Mouse (Mus musculus): ENCODE measurements around the gene Wnt10a. TPM values are rescaled to one million over a fixed set of nuclear protein-coding genes. Genes with fewer than 3 reads are reported as not detected.
"Not testable (repeated sequence)": the region's sequence is repeated elsewhere in the genome, so short reads cannot be mapped to it uniquely, and the experiment has no call there.

Gene Wnt10a
- polyA plus RNA-seq, 1 experiment from 2014 or later = not detected

DNA sequence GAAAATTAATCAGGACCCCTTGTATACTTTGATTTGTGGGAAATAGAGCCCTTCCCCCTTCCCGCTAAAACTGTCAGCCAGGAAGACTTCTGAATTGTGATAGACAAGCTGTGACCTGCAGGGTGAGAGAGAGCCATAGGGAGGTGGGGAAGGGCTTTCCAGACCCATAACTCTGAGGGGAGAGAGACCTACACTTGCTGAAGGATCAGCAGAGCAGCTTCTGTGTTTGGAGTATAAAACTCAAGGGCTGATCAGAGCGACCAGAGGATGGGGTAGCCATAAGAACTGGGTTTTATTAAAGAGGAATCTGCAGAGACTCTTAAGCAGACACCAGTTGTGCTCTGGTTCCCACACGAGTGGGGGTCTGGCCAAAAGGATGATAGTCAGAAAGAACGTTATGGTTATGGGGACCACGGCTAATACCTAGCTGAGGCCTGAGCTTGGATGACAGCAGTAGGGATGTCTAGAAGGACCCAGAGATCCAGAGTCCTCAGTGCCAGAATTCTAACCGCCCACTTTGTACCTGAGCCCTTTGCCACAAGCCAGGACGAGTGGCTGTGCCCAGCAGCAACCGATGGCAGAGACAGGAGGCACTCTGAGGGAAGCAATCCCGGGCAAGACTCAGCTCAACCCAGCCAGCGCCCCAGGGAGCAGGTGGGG, 13.0 kb downstream of the Wnt10a start:
- 5% methylated on average over 10 of the region's 10 CpGs for WGBS (ENCODE audit: insufficient replicate concordance)
- Histone ChIP-seq H3K9ac (no peak overlapping the region), H3K4me1 (replicated peaks) (peaks cover 26% of the 10 kb centered on the region), H3K4me3 (replicated peaks) (no peak overlapping the region), H3K36me3 (replicated peaks) (no peaks in the 10 kb centered on the region), H3K4me2 (no peak overlapping the region), H3K9me3 (replicated peaks) (no peaks in the 10 kb centered on the region), H3K27me3 (peaks cover 100% of the 10 kb centered on the region), H3K27ac (replicated peaks) (no peak overlapping the region)
- ATAC-seq (ENCODE audit: insufficient read depth) = no peak

DNA sequence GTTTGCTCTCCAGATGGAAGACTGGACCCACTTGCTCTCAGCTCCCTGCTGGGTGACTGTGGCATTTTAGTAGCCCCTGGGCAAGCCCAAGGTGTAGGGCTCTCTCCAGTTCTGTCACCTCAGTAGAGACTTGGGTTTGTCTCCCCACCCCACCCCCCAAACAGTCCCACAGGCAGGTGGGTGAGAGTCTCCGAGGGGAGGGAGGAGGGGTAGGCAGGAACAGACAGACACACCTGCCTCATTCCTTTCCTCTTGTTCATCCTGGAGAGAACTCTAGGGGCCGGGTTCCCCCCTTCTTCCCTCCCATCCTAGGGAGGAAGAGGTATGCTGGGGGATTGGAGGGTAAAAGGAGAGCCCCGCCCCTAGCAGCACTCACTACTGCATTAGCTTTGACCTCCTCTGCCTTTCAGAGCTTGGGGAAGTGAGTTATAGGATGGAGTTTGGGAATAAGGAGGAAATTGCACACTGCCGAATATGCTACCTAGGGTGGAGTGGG, 14.1 kb downstream of the Wnt10a start:
- 11% methylated on average over 4 of the region's 4 CpGs for WGBS (ENCODE audit: insufficient replicate concordance)
- ATAC-seq (ENCODE audit: insufficient read depth) = no peak
- Histone ChIP-seq H3K4me1 (replicated peaks) (peaks cover 25% of the 10 kb centered on the region), H3K27ac (replicated peaks) (no peak overlapping the region), H3K9ac (no peak overlapping the region), H3K9me3 (replicated peaks) (no peaks in the 10 kb centered on the region), H3K27me3 (peaks cover 100% of the 10 kb centered on the region), H3K36me3 (replicated peaks) (no peaks in the 10 kb centered on the region), H3K4me2 (no peak overlapping the region), H3K4me3 (replicated peaks) (no peak overlapping the region)

DNA sequence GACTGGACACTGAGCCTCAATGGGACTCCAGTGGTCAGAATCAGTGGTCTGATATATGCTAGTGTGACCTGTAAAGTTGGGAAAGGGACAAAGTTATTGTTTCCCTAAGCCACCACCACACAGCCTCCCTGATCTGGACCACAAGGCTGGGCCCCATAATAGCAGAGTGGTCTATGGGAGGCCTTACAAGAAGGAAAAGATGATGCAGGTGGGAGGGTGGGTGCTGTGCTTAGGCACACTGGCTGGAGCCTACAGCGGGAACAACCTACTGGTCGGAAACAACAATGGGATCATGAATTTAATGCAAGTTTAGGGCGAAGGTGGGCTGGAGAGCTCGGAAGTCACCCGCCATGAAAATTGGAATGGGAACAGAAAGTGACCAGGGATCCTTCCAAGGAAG, 14.5 kb downstream of the Wnt10a start:
- 6% methylated on average over 5 of the region's 5 CpGs for WGBS (ENCODE audit: insufficient replicate concordance)
- Histone ChIP-seq H3K9ac (no peak overlapping the region), H3K4me3 (replicated peaks) (no peak overlapping the region), H3K9me3 (replicated peaks) (no peaks in the 10 kb centered on the region), H3K27ac (replicated peaks) (no peak overlapping the region), H3K4me2 (no peak overlapping the region), H3K27me3 (peaks cover 98% of the 10 kb centered on the region), H3K36me3 (replicated peaks) (no peaks in the 10 kb centered on the region), H3K4me1 (replicated peaks) (peaks cover 21% of the 10 kb centered on the region)
- no peak for ATAC-seq (ENCODE audit: insufficient read depth)

DNA sequence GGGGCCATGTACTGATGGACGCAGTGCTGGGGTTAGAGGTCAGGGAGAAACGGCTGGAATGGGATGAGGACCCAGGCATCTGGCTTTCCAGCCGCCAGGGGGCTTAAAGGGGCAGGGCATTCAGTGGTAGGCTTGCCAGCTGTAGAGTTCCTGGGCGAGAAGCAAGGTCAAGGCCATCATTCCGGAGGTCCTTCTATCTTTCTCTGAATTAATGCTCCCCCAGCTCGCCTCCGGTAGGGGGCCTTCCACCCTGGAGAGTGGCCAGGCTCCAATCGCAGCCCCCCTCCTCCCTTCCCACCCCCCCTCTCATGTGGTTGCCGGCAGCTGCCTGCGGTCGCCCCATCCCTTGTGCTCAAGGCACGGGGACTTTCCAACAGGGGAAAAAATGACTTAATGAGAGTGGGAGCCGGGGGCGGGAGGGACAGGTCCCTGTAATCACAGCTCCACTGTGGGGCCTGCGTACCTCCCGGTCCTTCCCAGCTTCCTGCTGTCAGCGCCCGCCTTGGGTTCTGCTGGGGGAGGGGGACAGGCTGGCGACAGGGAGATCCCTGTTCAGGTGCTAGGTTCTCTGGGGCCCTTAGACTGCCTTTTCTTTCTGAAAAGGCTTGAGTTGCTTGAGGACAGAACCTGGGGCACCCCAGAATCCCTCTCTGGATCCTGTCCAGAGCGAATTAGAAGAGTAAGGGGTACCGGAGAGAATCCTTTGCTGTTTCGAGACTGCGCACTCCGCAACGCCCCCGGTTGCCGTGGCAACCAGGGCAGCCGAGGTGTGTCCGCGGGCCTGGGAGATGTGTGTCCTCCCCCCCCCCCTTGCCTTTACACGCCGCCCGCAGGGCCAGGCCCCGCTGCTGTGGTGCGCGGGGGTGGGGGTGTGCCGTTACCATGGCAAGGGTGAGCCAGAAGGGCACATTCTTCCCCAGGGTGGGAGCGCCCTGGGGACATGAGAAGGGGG, 15.3 kb downstream of the Wnt10a start:
- H3K4me3 ChIP-seq (replicated peaks) = no peak overlapping the region
- H3K27me3 ChIP-seq = peaks cover 98% of the 10 kb centered on the region
- H3K9ac ChIP-seq = no peak overlapping the region

DNA sequence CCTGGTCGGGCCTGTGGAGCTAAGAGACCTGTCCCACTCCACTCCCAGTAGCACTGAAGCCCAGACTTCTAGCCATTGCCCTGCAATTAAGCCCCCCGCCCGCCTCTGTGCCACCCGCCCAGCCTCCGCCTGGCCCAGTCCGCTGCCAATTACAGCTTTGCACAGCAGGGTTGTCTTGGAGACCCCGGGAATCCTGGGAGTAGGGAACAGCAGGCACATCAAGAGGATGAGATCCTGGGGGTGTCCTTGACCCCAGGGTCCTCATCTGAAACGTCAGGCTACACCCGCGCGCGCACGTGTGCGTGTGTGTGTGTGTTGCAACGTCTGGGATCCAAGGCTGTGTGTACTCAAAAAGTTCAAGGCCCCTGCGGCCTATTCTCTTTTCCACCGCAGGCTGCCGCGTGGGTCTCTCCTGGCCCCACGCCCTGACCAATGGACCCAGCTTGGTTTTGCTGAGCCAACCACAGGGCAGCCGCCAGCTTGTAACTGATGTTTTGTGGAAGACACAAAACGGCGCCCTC, 16.3 kb downstream of the Wnt10a start:
- H3K4me2 ChIP-seq = no peak overlapping the region
- no peak overlapping the region for H3K27ac ChIP-seq (replicated peaks)
- no peak overlapping the region for H3K9ac ChIP-seq
- 6% methylated on average over 23 of the region's 23 CpGs for WGBS (ENCODE audit: insufficient replicate concordance)
- H3K36me3 ChIP-seq (replicated peaks) = no peaks in the 10 kb centered on the region
- H3K27me3 ChIP-seq = peaks cover 92% of the 10 kb centered on the region
- ATAC-seq (ENCODE audit: insufficient read depth) = no peak
- peaks cover 20% of the 10 kb centered on the region for H3K4me1 ChIP-seq (replicated peaks)
- no peaks in the 10 kb centered on the region for H3K9me3 ChIP-seq (replicated peaks)
- H3K4me3 ChIP-seq (replicated peaks) = no peak overlapping the region

More for the DNA sequence above, 15.3 kb downstream of the Wnt10a start:
- WGBS (ENCODE audit: insufficient replicate concordance) = 2% methylated on average over 37 of the region's 38 CpGs
- H3K4me2 ChIP-seq = no peak overlapping the region
- H3K36me3 ChIP-seq (replicated peaks) = no peaks in the 10 kb centered on the region
- H3K27ac ChIP-seq (replicated peaks) = no peak overlapping the region
- peaks cover 20% of the 10 kb centered on the region for H3K4me1 ChIP-seq (replicated peaks)
- ATAC-seq (ENCODE audit: insufficient read depth) = no peak
- H3K9me3 ChIP-seq (replicated peaks) = no peaks in the 10 kb centered on the region

DNA sequence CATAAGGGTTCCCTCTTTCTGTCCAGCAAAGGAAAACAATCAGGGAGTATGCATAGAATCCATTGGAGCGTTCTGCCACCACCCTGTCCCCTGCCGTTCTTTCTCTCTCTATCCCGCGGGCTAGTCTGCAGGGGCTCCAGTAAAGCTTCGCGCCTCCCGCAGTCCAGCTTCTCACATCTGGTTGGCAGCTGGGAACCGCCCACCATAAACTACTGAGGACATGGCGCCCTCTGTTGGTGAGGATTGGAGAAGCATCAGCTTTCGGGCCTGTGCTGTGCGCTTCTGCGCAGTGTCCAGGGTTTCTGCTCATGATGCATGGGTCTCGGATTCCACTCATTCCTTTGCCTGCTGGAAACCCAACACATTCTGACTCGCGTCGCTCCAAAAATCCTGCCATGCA, 16.8 kb downstream of the Wnt10a start:
- Histone ChIP-seq H3K4me3 (replicated peaks) (no peak overlapping the region), H3K9ac (no peak overlapping the region), H3K27me3 (peaks cover 88% of the 10 kb centered on the region), H3K9me3 (replicated peaks) (no peaks in the 10 kb centered on the region), H3K36me3 (replicated peaks) (no peaks in the 10 kb centered on the region), H3K4me1 (replicated peaks) (peaks cover 16% of the 10 kb centered on the region), H3K4me2 (no peak overlapping the region), H3K27ac (replicated peaks) (no peak overlapping the region)
- WGBS (ENCODE audit: insufficient replicate concordance) = 1% methylated on average over 16 of the region's 16 CpGs
- ATAC-seq (ENCODE audit: insufficient read depth) = no peak

DNA sequence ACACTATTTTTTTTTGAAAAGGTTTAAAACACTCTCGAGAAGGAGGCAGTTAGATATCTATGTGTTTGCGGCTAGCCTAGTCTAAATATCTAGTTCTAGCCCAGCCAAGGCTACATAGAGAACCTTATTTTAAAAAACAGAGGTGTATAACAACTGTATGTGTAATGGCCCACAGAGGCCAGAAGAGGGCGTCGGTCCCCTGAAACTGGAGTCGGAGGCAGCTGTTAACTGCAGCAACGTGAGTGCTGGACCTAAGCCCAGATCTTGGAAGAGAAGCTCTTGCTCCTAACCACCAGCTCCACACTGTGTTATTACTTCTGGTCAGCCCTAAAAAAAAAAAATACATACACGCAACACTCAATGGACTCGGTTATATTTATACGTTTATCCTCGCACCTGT, 17.7 kb downstream of the Wnt10a start:
- H3K4me1 ChIP-seq (replicated peaks) = peaks cover 11% of the 10 kb centered on the region; the same call in 1 of the 2 replicates
- H3K9ac ChIP-seq = no peak overlapping the region
- 47% methylated on average over 10 of the region's 10 CpGs for WGBS (ENCODE audit: insufficient replicate concordance)
- no peak overlapping the region for H3K4me2 ChIP-seq
- no peak overlapping the region for H3K4me3 ChIP-seq (replicated peaks)
- no peak for ATAC-seq (ENCODE audit: insufficient read depth)
- H3K27ac ChIP-seq (replicated peaks) = no peak overlapping the region
- H3K36me3 ChIP-seq (replicated peaks) = no peaks in the 10 kb centered on the region
- peaks cover 78% of the 10 kb centered on the region for H3K27me3 ChIP-seq
- no peaks in the 10 kb centered on the region for H3K9me3 ChIP-seq (replicated peaks)

DNA sequence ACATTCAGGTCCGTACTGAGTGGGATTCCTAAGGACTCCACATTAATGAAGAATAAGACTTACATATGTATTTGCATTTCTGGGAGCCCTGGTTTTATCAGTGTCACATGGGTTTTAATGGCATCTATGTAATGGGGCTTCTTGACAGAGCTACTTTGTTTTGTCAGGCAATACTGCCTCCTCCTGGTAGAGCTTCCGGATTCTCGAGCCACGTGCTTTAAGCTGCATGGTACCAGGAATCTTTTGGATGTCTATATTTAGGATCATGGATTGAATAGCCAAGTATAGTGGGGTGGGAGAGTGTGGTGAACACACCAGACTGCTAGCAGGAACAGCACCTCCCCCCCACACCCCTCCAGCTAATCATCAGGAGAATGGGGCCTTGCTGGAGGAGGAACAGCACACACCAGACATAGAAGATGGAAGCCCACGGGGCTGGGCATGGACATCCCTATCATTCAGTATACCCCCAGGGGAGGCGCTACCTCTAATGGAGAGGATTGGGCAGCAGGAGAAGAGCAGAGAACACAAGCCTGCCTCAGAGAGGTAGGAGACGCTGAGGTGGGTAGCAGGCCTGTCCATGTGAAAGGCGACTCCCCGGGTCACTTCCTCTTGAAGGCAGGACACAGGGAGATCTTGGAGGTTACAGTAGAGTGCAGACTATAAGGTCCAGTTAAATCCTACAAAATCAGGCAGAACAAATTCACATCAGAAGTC, 23.8 kb downstream of the Wnt10a start:
- H3K27ac ChIP-seq (replicated peaks) = no peak overlapping the region
- 0 out of 2 replicates have a peak, but pooled peaks cover 6% of the 10 kb centered on the region for H3K4me1 ChIP-seq (replicated peaks)
- H3K4me3 ChIP-seq (replicated peaks) = no peak overlapping the region
- ATAC-seq (ENCODE audit: insufficient read depth) = no peak
- no peak overlapping the region for H3K9ac ChIP-seq
- H3K36me3 ChIP-seq (replicated peaks) = no peaks in the 10 kb centered on the region
- H3K27me3 ChIP-seq = peaks cover 17% of the 10 kb centered on the region
- WGBS (ENCODE audit: insufficient replicate concordance) = 63% methylated on average over 9 of the region's 9 CpGs
- H3K9me3 ChIP-seq (replicated peaks) = no peaks in the 10 kb centered on the region
- H3K4me2 ChIP-seq = no peak overlapping the region

DNA sequence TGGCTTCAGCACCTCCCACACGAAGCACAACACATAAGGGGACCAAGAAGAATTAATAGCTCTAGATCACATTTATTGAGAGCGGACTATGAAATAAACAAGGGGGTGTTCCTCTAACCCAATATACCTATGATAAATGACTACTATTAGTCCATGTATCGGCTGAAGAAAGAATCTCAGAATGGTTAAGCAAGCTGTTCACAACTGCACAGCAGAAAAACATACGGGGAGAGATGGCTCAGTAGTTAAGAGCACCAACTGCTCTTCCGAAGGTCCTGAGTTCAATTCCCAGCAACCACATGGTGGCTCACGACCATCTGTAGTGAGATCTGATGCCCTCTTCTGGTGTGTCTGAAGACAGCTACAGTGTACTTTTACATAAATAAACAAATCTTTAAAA, 24.6 kb downstream of the Wnt10a start:
- not testable (repeated sequence) for H3K4me1 ChIP-seq (replicated peaks); H3K9me3 ChIP-seq (replicated peaks); H3K4me2 ChIP-seq; H3K27ac ChIP-seq (replicated peaks); H3K4me3 ChIP-seq (replicated peaks); ATAC-seq (ENCODE audit: insufficient read depth); H3K36me3 ChIP-seq (replicated peaks); H3K9ac ChIP-seq
- H3K27me3 ChIP-seq = peaks cover 11% of the 10 kb centered on the region; the same call in 1 of the 2 replicates
- 73% methylated on average over 6 of the region's 6 CpGs for WGBS (ENCODE audit: insufficient replicate concordance)

DNA sequence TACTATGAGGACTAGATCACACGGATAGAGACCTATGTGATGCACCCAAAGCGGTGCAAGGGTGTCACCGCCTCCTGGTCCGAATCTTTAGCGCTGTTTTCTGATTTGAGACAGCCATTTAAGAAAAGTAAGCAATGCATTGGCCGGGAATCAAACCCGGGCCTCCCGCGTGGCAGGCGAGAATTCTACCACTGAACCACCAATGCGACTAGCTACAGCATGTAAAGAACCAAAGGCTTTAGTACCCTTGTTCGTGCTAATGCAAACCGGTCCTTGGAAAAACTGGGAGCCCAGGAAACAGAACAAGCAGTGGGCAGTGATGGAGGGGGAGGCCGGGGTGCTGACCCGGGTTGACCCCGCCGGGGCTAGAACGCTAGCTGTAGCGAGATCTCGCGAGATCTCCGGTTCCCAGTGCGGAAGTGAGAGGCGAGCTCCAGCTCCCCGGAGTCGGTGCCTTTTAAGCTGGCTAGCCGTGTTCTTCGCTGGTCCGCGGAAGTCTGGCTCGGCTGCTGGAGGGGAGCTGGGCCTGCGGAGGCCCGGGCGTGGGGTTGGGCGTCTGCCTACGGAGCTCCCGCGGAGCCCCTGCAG, 25.4 kb downstream of the Wnt10a start:
- Histone ChIP-seq H3K4me2 (peak overlapping the region; percentile 74), H3K4me3 (replicated peaks) (peak overlapping the region; percentile 67), H3K9me3 (replicated peaks) (no peaks in the 10 kb centered on the region), H3K9ac (peak overlapping the region; percentile 63), H3K27ac (replicated peaks) (peak overlapping the region; percentile 51; the same call in 1 of the 2 replicates), H3K27me3 (peaks cover 4% of the 10 kb centered on the region; the same call in 1 of the 2 replicates), H3K36me3 (replicated peaks) (no peaks in the 10 kb centered on the region), H3K4me1 (replicated peaks) (0 out of 2 replicates have a peak, but pooled peaks cover 6% of the 10 kb centered on the region)
- peak; percentile 79 for ATAC-seq (ENCODE audit: insufficient read depth)
- WGBS (ENCODE audit: insufficient replicate concordance) = 7% methylated on average over 38 of the region's 38 CpGs
